Mouse (Mus musculus): ENCODE results near the gene Adgrg5.

Gene Adgrg5

DNA sequence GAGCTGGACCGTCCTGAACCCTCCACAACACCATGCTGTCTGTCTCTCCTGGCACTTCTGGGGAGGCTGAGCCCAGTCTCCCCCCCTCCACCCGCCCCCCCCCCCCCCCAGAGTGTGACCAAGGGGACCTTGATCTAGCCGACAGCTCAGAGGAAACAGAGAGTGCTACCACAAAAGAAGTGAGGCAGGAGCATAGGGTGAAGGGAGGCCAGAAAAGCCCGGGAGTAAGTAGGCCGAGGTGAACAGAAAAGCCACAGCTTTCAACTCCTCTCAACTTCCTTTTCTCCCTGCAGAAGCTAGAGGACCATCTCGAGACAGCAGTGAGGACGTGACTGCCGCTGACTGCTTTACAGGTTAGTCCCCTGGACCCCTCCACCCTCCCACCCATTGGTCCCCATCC, at the start of gene Adgrg5:
TSS of gene Adgrg5 (plus strand) at position 290 of the 400 bp plus-strand sequence.
- in situ Hi-C loops (cut with MboI, MseI): no loop called here

- in situ Hi-C loops (cut with MboI, MseI): no loop called here
Measured at GRCm38 (mm10) chr8:94874358-94874757, 49.1 kb upstream of the Adgrg5 start.

GRCm38 (mm10) chr8:94875096-94875870, 48.2 kb upstream of the Adgrg5 start:
- in situ Hi-C loops (cut with MboI, MseI): no loop called here

DNA sequence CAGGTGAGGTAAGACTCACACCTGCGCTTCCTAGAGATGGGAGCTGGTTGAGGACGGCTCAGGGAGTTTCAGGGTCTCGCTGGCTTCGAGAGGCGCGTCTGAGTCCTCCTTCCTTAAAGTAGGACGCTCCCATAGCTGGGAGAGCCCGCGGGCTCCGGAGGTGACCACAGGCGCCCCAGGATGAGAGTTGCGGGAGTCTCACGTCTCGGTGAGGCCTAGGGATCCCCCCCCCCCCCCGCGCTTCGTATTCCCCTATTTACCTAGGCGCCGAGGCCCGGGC, 47.7 kb upstream of the Adgrg5 start:
- in situ Hi-C loops (cut with MboI, MseI): no loop called here

DNA sequence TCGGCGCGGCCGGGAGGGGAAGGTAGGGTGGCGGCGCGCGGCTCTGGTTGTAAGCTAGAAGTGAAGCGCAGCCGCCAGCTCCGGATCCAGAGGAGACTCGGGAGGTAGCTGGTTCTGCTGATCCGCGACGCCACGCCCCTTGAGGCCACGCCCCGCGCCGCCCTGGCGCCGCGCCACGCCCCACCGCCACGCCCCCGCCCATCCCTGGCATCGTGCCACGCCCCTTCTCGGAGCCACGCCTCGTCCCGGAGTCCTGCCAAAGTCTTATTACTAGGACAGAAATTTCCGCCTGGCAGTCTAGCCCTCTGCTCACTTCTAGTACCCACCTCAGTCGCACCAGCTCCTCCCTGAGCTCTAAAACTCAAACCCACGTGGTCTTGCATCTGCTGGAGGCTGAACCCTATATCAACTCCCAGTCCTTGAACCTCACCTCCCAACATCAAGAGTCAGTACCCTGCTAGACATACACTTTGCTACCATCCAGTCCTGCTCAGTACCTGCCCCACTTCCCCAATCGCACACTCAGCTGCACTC, 47.2 kb upstream of the Adgrg5 start, which contains the start of gene Dok4:
TSS of gene Dok4 (minus strand) at position 134 of the 534 bp plus-strand sequence.
- in situ Hi-C loops (cut with MboI, MseI): no loop called here

DNA sequence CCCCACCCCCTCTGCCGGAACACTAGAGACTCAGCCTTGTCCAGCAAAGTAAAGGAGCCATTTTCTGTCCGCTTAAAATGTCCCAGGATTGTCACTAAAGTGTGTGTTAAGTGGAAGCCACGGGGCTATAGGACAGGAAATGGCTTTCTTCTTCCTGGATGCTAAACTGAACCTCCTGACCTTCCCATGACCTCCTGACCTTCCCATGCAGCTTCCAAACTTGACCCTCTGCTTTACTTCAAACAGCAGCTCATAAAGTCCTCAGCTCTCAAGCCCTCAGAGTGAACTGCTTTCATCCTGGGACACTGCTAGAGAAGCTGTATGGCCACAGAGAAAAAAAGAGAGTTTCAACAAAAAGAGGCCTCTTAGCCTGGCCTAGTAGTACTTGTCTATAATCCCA, 46.7 kb upstream of the Adgrg5 start:
- in situ Hi-C loops (cut with MboI, MseI): no loop called here

GRCm38 (mm10) chr8:94880742-94881141, 42.8 kb upstream of the Adgrg5 start:
- in situ Hi-C loops (cut with MboI, MseI): no loop called here

GRCm38 (mm10) chr8:94888383-94889036, 35.0 kb upstream of the Adgrg5 start:
- in situ Hi-C loops (cut with MboI, MseI): no loop called here

DNA sequence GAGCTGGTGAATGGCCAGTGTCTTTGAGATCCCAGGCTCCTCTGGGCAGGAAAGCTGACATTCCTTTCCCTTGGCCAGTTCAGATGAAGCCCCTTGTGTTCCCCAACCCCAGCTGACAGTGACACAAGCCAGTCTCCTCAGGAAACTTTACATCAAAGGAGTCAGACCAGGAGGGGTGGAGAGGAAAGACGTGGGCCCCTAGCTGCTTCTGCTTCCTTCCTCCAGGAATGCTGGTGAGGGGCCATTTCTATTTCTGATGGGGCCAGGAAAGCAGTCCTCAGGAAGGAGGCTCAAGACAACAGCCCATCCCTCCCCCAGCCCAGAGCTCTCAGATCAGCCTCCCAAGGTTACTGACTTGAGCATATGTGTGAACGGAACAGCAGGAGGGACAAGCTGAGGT, 30.6 kb upstream of the Adgrg5 start:
- in situ Hi-C loops (cut with MboI, MseI): no loop called here

- in situ Hi-C loops (cut with MboI, MseI): no loop called here
Measured at GRCm38 (mm10) chr8:94899262-94899661, 24.2 kb upstream of the Adgrg5 start.

- in situ Hi-C loops (cut with MboI, MseI): no loop called here
Measured at GRCm38 (mm10) chr8:94900617-94901016, 22.9 kb upstream of the Adgrg5 start.

DNA sequence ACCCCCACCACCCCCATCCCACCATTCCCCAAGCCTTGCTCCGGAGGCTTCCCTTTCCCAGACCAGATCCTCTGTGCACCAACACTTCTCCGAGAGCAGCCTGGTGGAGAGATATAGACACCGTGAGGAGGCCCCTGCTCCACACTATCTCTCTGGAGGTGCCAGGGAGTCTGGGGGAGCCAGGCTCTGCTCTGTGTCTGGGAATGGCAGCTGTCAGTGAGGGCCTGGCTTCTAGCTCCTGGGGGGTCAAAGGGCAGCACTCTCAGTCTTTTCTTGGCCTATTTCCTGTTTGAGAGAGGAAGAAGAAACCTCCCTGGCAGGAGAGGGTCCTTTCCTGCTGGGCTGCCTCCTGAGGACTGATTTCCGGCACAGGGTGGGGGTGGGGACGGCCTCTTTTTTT, 22.5 kb upstream of the Adgrg5 start:
- in situ Hi-C loops (cut with MboI, MseI): no loop called here

- in situ Hi-C loops (cut with MboI, MseI): no loop called here
Measured at GRCm38 (mm10) chr8:94903709-94904108, 19.8 kb upstream of the Adgrg5 start.

- in situ Hi-C loops (cut with MboI, MseI): no loop called here
Measured at GRCm38 (mm10) chr8:94904450-94905175, 18.9 kb upstream of the Adgrg5 start.

- in situ Hi-C loops (cut with MboI, MseI): no loop called here
Measured at GRCm38 (mm10) chr8:94907591-94908300, 15.7 kb upstream of the Adgrg5 start.

DNA sequence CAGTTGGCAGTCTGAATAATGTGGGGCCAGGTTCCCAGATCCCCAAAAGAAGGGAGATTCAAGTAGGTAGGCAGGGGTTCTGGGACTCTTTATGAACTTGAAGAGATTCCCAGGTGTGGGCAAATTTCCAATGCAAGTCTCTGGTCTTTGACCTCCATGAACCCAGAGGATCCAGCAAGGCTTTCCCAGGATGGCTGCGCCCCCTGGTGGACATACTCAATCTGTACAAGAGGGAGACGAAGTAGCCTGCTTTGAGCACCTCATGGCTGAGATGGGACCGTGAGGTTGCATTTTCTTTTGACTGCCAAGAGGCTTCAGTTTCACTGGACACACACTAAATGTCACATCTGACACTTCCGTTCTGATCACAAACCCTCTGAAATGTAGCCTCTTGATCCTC, 14.6 kb upstream of the Adgrg5 start:
- in situ Hi-C loops (cut with MboI, MseI): no loop called here

DNA sequence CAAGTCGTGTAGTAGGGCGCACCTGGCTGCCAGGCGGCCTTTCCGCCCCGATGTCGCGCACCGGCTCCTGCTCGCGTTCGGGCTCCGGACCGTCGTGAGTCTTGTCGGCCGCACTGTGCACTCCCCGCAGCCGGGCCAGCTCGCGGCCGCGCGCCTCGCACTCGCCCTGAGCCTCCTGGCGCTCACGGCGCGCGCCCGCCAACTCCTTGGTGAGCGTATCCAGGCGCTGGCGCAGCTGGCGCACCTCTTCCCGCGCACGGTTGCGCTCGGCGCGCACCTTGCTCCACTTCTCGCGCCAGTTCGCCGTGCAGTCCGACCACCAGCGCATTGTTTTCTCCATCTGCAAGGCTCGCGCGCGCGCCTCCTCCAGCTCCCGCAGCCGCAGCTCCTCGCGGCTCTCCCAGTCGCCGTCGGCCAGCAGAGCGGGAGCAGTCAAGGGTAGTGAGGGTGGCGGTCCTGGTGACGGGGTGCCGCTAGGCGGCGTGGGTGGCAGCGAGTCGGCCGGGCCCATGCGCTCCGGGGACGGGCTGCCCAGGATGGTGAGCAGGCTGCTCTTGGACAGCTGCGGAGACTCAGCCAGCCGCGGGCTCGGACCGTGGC, 10.3 kb upstream of the Adgrg5 start:
- in situ Hi-C loops (cut with MboI, MseI): no loop called here

DNA sequence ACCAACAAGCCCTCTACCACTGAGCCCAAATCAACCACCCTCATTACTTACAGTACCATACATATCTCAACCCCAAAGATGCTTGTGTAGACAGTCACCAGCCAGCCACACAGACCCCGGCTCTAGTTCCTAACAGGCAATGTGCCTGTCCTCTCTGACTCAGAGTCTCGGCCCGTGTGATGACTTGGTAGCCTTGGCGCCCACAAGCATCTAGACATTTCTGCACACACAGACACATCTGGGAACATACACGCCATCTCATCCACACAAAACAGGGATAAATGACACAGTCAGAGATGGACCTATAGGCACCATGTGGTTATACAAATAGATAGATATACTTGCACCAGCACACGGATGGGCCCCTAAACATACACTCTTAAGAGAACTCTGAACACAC, 9.2 kb upstream of the Adgrg5 start:
- in situ Hi-C loops (cut with MboI, MseI): no loop called here

DNA sequence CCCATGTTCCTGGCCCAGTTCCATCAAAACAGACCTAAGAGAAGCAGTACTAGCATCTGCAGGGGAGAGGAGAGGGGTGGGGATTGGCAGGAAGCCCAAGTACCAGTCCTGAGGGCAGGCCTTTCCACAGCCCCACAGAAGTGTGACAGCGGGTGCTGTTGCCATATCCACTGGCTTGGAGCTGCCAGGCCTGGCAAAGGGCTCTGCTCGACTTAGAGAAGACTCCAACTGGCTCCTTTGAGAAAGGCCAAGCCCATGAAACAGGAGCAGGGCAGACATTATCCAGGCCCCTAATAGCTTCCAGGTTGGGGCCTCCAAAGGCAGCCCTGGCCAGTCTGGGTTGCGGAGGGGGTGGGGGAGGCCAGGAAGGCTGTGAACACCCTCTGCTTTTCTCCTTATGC, 8.8 kb upstream of the Adgrg5 start:
- in situ Hi-C loops (cut with MboI, MseI): no loop called here

DNA sequence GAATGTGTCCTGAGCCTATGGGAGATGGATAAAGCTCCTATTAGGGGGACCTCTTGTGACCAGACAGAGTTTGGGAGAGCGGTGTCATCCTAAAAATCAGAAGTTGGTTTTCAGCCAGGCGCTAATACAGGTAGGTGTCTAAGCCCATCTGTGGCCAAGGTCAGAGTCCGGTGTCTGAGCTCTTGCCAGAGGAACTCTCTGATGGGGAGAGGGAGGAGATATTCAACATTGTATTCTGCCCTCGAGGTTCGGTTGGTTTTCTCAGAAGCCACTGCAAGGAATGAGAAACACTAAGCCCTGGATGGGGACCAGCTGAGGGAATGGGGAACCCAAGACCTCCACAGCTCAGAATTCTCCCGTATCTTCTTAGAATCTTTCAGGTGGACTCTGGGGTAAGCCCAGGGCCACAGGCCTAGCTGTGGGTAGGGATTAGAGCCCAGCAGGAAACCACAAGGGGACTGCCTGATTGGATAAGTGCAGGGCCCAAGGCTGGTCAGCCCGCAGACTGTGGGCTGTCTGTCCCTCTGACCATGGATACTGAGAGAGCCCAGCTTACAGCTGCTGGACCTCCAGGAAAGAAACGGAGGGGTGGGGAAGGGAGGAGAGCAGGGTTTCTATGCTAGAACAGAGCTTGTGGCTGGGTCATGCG, 7.1 kb upstream of the Adgrg5 start:
- in situ Hi-C loops (cut with MboI, MseI): no loop called here

DNA sequence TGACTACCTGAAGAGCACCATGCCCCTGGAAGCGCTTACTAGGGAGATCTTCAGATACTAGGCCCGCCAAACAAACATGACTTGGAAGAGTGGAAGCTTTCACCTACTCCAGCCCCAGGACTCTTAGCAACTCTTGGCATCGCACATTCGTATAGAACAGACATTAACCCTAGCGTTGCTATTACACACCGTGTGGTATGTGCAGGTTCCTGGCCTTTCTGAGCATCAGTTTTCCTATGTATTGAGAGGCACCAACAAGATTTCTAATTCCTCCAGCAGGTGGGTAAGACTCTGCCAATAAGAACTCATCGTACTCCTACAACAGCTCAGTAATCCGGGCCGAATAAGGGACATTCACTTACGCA, 6.6 kb upstream of the Adgrg5 start:
- in situ Hi-C loops (cut with MboI, MseI): no loop called here
